Comparison of ENCODE assay signal across 10 mouse cellular contexts in genomic region chr17:80332386-80332785, GRCm38 (mm10). TPM values are rescaled to one million over a fixed set of nuclear protein-coding genes. Genes with fewer than 3 reads are reported as not detected.
DNase-seq lines count a peak whose midpoint lies in the region; ATAC-seq and TF ChIP-seq lines count a peak whose summit lies in the region.
"Had no signal": no experiment of that assay in that cellular context is flagged by ENCODE, and none has a peak within 500 bp of the region (broad histone marks: within the 10 kb centered on the region; RNA-seq: fewer than 3 reads in every experiment).

No protein-coding gene starts in this region.

- peak; percentile 89 for TF ChIP-seq RAD21 in CH12.LX (IDR thresholded peaks at IDR 0.05; ENCODE audit: low read depth, low read length)

- in situ Hi-C loops in CH12.LX (cut with MboI; ENCODE audit: low pct_ligation_motif_present, low pct_unique_long_range_greater_than_20kb, low sequenced_read_pairs) = no loop called here

- H3K36me3 ChIP-seq in forebrain, postnatal 0 days (ENCODE audit: insufficient read depth) = no peaks in the 10 kb centered on the region
- no peaks in the 10 kb centered on the region for H3K36me3 ChIP-seq in forebrain, embryonic 15.5 days
- no peaks in the 10 kb centered on the region for H3K36me3 ChIP-seq in CH12.LX (replicated peaks in 1 of 2; ENCODE audit: control insufficient read depth in 1 of 2, insufficient read depth in 1 of 2, low read length in 1 of 2)
- H3K36me3 ChIP-seq: lung, embryonic 15.5 days had no signal

- TF ChIP-seq POLR2A in lung, adult 2 months (IDR thresholded peaks at IDR 0.05; ENCODE audit: borderline replicate concordance, extremely low read depth, low read depth, low read length) = no peak
- TF ChIP-seq POLR2A in CH12.LX (IDR thresholded peaks at IDR 0.05; ENCODE audit: low read depth, low read length) = no peak

- H3K4me3 ChIP-seq in forebrain, postnatal 0 days (ENCODE audit: low read depth, low read length) = no peak overlapping the region
- H3K4me3 ChIP-seq in forebrain, embryonic 15.5 days = no peak overlapping the region
- no peak overlapping the region for H3K4me3 ChIP-seq in lung, adult 2 months (replicated peaks; ENCODE audit: extremely low read depth, low read depth, low read length)
- no peak overlapping the region for H3K4me3 ChIP-seq in CH12.LX (replicated peaks in 1 of 3; ENCODE audit: low read depth in 2 of 3, low read length in 2 of 3, poor library complexity in 1 of 3)
- H3K4me3 ChIP-seq: lung, embryonic 15.5 days had no signal

- no peaks in the 10 kb centered on the region for H3K79me2 ChIP-seq in CH12.LX (replicated peaks; ENCODE audit: control insufficient read depth, extremely low read depth, insufficient read depth, poor library complexity, severe bottlenecking)

- TF ChIP-seq EP300 in CH12.LX (IDR thresholded peaks at IDR 0.05; ENCODE audit: low read length) = no peak

- dilution Hi-C loops in CH12.LX (cut with MboI; ENCODE audit: extremely low pct_ligation_motif_present, extremely low pct_unique_long_range_greater_than_20kb, low sequenced_read_pairs) = no loop called here

- H3K9ac ChIP-seq in forebrain, postnatal 0 days = no peak overlapping the region
- H3K9ac ChIP-seq in forebrain, embryonic 15.5 days (replicated peaks) = no peak overlapping the region
- no peak overlapping the region for H3K9ac ChIP-seq in CH12.LX (ENCODE audit: insufficient read depth, low read depth)
- H3K9ac ChIP-seq: lung, embryonic 15.5 days had no signal

- H3K27me3 ChIP-seq in forebrain, postnatal 0 days (ENCODE audit: insufficient read depth, low read length) = no peaks in the 10 kb centered on the region
- no peaks in the 10 kb centered on the region for H3K27me3 ChIP-seq in forebrain, embryonic 15.5 days
- peaks cover 1% of the 10 kb centered on the region for H3K27me3 ChIP-seq in CH12.LX (replicated peaks)
- H3K27me3 ChIP-seq: lung, embryonic 15.5 days had no signal

- DNase-seq in forebrain, postnatal 0 days = peak; percentile 39
- no peak for DNase-seq in lung, adult 2 months
- DNase-seq in lung, postnatal 36 days = no peak
- DNase-seq in CH12.LX (ENCODE audit: extremely low read depth) = peak; percentile 42
- peak; percentile 29 for DNase-seq in lung, postnatal 10 days
- DNase-seq in gastrocnemius, adult 8-10 months (ENCODE audit: low spot score in 2 of 2) = no peak
- no peak for DNase-seq in left cerebral cortex, adult 11 months (ENCODE audit: low spot score)

- 59% methylated on average over 2 of the region's 2 CpGs for WGBS in forebrain, postnatal 0 days
- WGBS in forebrain, embryonic 15.5 days = 76% methylated on average over 2 of the region's 2 CpGs
- WGBS in lung, adult 2 months = 60% methylated on average over 2 of the region's 2 CpGs

- no peak overlapping the region for H3K4me2 ChIP-seq in forebrain, postnatal 0 days (ENCODE audit: low read depth)
- no peak overlapping the region for H3K4me2 ChIP-seq in forebrain, embryonic 15.5 days (replicated peaks)
- no peak overlapping the region for H3K4me2 ChIP-seq in CH12.LX (ENCODE audit: insufficient read depth, low read depth, poor library complexity, severe bottlenecking)
- H3K4me2 ChIP-seq: lung, embryonic 15.5 days had no signal

- no peaks in the 10 kb centered on the region for H3K9me3 ChIP-seq in forebrain, postnatal 0 days (ENCODE audit: low read length)
- H3K9me3 ChIP-seq in forebrain, embryonic 15.5 days = no peaks in the 10 kb centered on the region
- H3K9me3 ChIP-seq in CH12.LX (replicated peaks; ENCODE audit: low read length) = no peaks in the 10 kb centered on the region
- H3K9me3 ChIP-seq: lung, embryonic 15.5 days had no signal

- TF ChIP-seq CTCF in forebrain, postnatal 0 days (IDR thresholded peaks at IDR 0.05; ENCODE audit: low read depth) = peak; percentile 55
- TF ChIP-seq CTCF in lung, adult 2 months (IDR thresholded peaks at IDR 0.05; ENCODE audit: insufficient read depth, low read length) = 0 out of 2 replicates have a peak, but pooled peaks have one; percentile 25
- TF ChIP-seq CTCF in CH12.LX (conservative IDR thresholded peaks at IDR 0.05 in 1 of 2, IDR thresholded peaks at IDR 0.05 in 1 of 2; ENCODE audit: low read depth in 2 of 2, low read length in 2 of 2) = peak; percentile 32 to 85; a peak in 3 of 4 replicates

- no peaks in the 10 kb centered on the region for H3K4me1 ChIP-seq in forebrain, postnatal 0 days (ENCODE audit: insufficient read depth)
- no peaks in the 10 kb centered on the region for H3K4me1 ChIP-seq in forebrain, embryonic 15.5 days
- H3K4me1 ChIP-seq in lung, adult 2 months (ENCODE audit: control insufficient read depth, insufficient read depth, low read length) = no peaks in the 10 kb centered on the region
- peaks cover 0 to 5% of the 10 kb centered on the region in 2 experiments; a peak in 2 of 4 replicates for H3K4me1 ChIP-seq in CH12.LX (ENCODE audit: control insufficient read depth in 1 of 2, insufficient read depth in 2 of 2)
- H3K4me1 ChIP-seq: lung, embryonic 15.5 days had no signal

- H3K27ac ChIP-seq in forebrain, postnatal 0 days (ENCODE audit: low read depth, low read length) = no peak overlapping the region
- H3K27ac ChIP-seq in forebrain, embryonic 15.5 days (replicated peaks) = no peak overlapping the region
- no peak overlapping the region for H3K27ac ChIP-seq in CH12.LX (ENCODE audit: insufficient read depth, low read depth)
- H3K27ac ChIP-seq: lung, embryonic 15.5 days had no signal

- ATAC-seq in forebrain, postnatal 0 days = peak; percentile 72
- no peak for ATAC-seq in forebrain, embryonic 15.5 days (replicated peaks)

TF ChIP-seq in CH12.LX, 34 proteins besides CTCF, POLR2A, EP300 and RAD21:
- no peak for TF ChIP-seq HCFC1 (IDR thresholded peaks at IDR 0.05; ENCODE audit: low read depth, low read length)
- TF ChIP-seq E2F4 (IDR thresholded peaks at IDR 0.05; ENCODE audit: insufficient replicate concordance, low read depth, low read length) = no peak
- TF ChIP-seq SIN3A (IDR thresholded peaks at IDR 0.05; ENCODE audit: low read length) = no peak
- no peak for TF ChIP-seq USF2 (conservative IDR thresholded peaks at IDR 0.05; ENCODE audit: low read depth, low read length)
- TF ChIP-seq SMC3 (IDR thresholded peaks at IDR 0.05; ENCODE audit: low read depth, low read length) = peak; percentile 83
- TF ChIP-seq ZC3H11A (IDR thresholded peaks at IDR 0.05; ENCODE audit: low read depth, low read length) = peak; percentile 3; the same call in 1 of the 2 replicates
- TF ChIP-seq BHLHE40 (IDR thresholded peaks at IDR 0.05; ENCODE audit: low read depth, low read length) = no peak
- TF ChIP-seq MEF2A (IDR thresholded peaks at IDR 0.05; ENCODE audit: borderline replicate concordance, low read depth, low read length) = no peak
- 0 out of 2 replicates have a peak, but pooled peaks have one; percentile 35 for TF ChIP-seq TBP (conservative IDR thresholded peaks at IDR 0.05; ENCODE audit: low read depth, low read length)
- TF ChIP-seq NELFE (IDR thresholded peaks at IDR 0.05; ENCODE audit: low read depth, low read length) = no peak
- TF ChIP-seq MXI1 (IDR thresholded peaks at IDR 0.05; ENCODE audit: low read depth, low read length) = no peak
- TF ChIP-seq ELF1 (IDR thresholded peaks at IDR 0.05; ENCODE audit: low read depth, low read length) = no peak
- TF ChIP-seq CHD1 (IDR thresholded peaks at IDR 0.05; ENCODE audit: low read depth, low read length) = no peak
TF ChIP-seq in CH12.LX: peak in this region for 3.

RNA-seq across cellular contexts. Expression of gene Arhgef33, which starts 25.2 kb away (rescaled TPM):
- 1.5 and 6.2 TPM in 2 replicates for total RNA-seq in forebrain, postnatal 0 days (2014; rRNA removed)
- 1.6 and 1.8 TPM in 2 replicates for polyA plus RNA-seq in forebrain, postnatal 0 days (2015; fragmentation: Nextera tagmentation; extraction: Ambion mirVana)
- 1.0 and 1.1 TPM in 2 replicates for polyA plus RNA-seq in forebrain, embryonic 15.5 days (2015; fragmentation: Nextera tagmentation; extraction: Ambion mirVana)
- 0.21 and 0.40 TPM in 2 replicates for polyA plus RNA-seq in lung, adult 2 months (2012; rRNA removed)
- total RNA-seq in CH12.LX (2012; rRNA removed) (0.50 and 0.55 TPM in 2 replicates), CH12.LX (2014; rRNA removed) (0.12 TPM in 1 of 2 replicates, not detected in the other)
- not detected in 2 replicates for polyA plus RNA-seq in CH12.LX (2012; ENCODE audit: insufficient read length, low read depth)
- total RNA-seq in gastrocnemius, adult 8-10 months (2022) = not detected
- total RNA-seq: hematopoietic stem cell, adult 5-6 weeks had no signal

RNA-seq across cellular contexts. Expression of gene Gm10190, which starts 41.0 kb away (rescaled TPM):
- not detected in 2 replicates for total RNA-seq in forebrain, postnatal 0 days (2014; rRNA removed)
- 3.5 and 3.9 TPM in 2 replicates for polyA plus RNA-seq in forebrain, postnatal 0 days (2015; fragmentation: Nextera tagmentation; extraction: Ambion mirVana)
- polyA plus RNA-seq in forebrain, embryonic 15.5 days (2015; fragmentation: Nextera tagmentation; extraction: Ambion mirVana) = 2.3 and 2.8 TPM in 2 replicates
- polyA plus RNA-seq in lung, adult 2 months (2012; rRNA removed) = 0.79 TPM in 1 of 2 replicates, not detected in the other
- total RNA-seq in CH12.LX (2012; rRNA removed) (not detected in 2 replicates), CH12.LX (2014; rRNA removed) (not detected in 2 replicates)
- polyA plus RNA-seq in CH12.LX (2012; ENCODE audit: insufficient read length, low read depth) = not detected in 2 replicates
- total RNA-seq in gastrocnemius, adult 8-10 months (2022) = not detected
- total RNA-seq: hematopoietic stem cell, adult 5-6 weeks had no signal

RNA-seq across cellular contexts. Expression of gene Dhx57, which starts 42.1 kb away (rescaled TPM):
- total RNA-seq in forebrain, postnatal 0 days (2014; rRNA removed) = 72.1 and 72.4 TPM in 2 replicates
- polyA plus RNA-seq in forebrain, postnatal 0 days (2015; fragmentation: Nextera tagmentation; extraction: Ambion mirVana) = 26.1 and 33.7 TPM in 2 replicates
- polyA plus RNA-seq in forebrain, embryonic 15.5 days (2015; fragmentation: Nextera tagmentation; extraction: Ambion mirVana) = 47.9 and 48.8 TPM in 2 replicates
- polyA plus RNA-seq in lung, adult 2 months (2012; rRNA removed) = 7.7 and 10.2 TPM in 2 replicates
- total RNA-seq in CH12.LX (2012; rRNA removed) = 13.6 and 20.3 TPM in 2 replicates
- total RNA-seq in CH12.LX (2014; rRNA removed) = 22.0 and 22.4 TPM in 2 replicates
- polyA plus RNA-seq in CH12.LX (2012; ENCODE audit: insufficient read length, low read depth) = 19.2 and 21.7 TPM in 2 replicates
- total RNA-seq in gastrocnemius, adult 8-10 months (2022) = 10 to 100 TPM in 1 of 4 experiments, 1 to 10 TPM in 3; 6.8 to 10.0 (median 7.6) TPM

RNA-seq across cellular contexts. Expression of gene Morn2, which starts 42.4 kb away (rescaled TPM):
- 26.4 and 33.2 TPM in 2 replicates for total RNA-seq in forebrain, postnatal 0 days (2014; rRNA removed)
- polyA plus RNA-seq in forebrain, postnatal 0 days (2015; fragmentation: Nextera tagmentation; extraction: Ambion mirVana) = 42.2 and 47.8 TPM in 2 replicates
- 45.3 and 47.7 TPM in 2 replicates for polyA plus RNA-seq in forebrain, embryonic 15.5 days (2015; fragmentation: Nextera tagmentation; extraction: Ambion mirVana)
- polyA plus RNA-seq in lung, adult 2 months (2012; rRNA removed) = 4.2 and 7.5 TPM in 2 replicates
- total RNA-seq in CH12.LX (2012; rRNA removed) (18.3 and 18.4 TPM in 2 replicates), CH12.LX (2014; rRNA removed) (13.9 and 14.5 TPM in 2 replicates)
- polyA plus RNA-seq in CH12.LX (2012; ENCODE audit: insufficient read length, low read depth) = 17.2 and 18.1 TPM in 2 replicates
- total RNA-seq in gastrocnemius, adult 8-10 months (2022) = 1 to 10 TPM; 5.5 to 9.6 (median 7.1) TPM

Comparison
In these comparisons a context has a peak if more than half of its experiments do, and no peak if none do; other contexts are left out.
1. DNase-seq: peak in forebrain, postnatal 0 days (single experiment), CH12.LX (single experiment) and lung, postnatal 10 days (single experiment); none in lung, adult 2 months (single experiment), lung, postnatal 36 days (single experiment), gastrocnemius, adult 8-10 months (0 of 2) and left cerebral cortex, adult 11 months (single experiment).
2. Peak in every context shown above with its lines, with median percentiles within 50 percentile points of each other: CTCF ChIP-seq.